Mouse (Mus musculus) activated CD4-positive, CD25-positive, alpha-beta regulatory T cell (primary cell): ENCODE data around the gene Midn. TPM values are rescaled to one million over a fixed set of nuclear protein-coding genes. Genes with fewer than 3 reads are reported as not detected.

Source experiments
- polyA plus RNA-seq, 2 experiments: library from polyadenylated mRNA; unstranded; fragments of 100-300 nt; shearing (Covaris generic); gene quantifications; one replicate each; pipeline ENCODE4 v1.2.1; 2017

Gene Midn
- polyA plus RNA-seq: 1 to 10 TPM; 3.1 to 8.5 TPM

DNA sequence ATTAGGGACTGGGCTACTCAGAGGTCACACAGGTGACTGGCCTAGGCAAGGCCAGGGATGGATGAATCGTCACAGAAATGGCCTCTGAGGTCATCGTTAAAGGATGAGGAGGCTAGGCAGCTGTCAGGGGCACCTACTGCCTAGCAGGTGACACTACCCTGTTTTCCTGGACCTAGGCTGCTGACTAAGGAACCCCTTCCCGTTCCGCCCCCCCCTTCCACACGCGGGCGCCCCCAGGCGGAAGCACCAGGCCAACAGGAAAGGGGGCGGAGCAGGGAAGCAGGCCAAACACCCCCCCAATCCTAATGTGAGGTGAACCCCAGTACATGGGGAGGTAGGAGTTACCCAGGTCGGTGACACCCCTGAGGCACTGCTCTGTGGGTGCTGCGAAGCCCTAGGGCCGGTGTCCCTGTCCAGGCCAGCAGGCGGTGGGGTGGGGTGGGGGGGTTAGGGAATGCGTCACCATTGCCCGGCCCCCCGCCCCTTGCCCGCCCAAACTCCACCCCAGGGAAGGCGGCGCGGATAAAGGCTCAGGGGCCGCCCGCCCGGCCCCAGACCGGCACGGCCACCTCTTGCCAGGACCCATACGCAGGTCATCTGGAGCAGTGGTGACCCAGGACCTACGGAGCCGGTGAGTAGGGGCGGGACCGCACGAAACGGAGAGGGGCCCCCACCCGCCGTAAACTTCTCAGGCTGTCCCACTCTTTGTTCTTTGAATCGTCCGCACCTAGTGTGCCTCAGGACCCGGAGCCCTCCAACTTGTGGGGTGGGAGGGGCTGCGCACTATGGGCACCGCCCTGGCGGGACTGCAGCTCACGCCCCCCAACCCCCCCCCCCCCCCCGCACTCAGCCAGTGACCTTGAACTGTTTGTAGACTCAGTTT lies at the start of gene Midn:
Gene Midn (plus strand): TSS at position 554 of the 883 bp plus-strand sequence.

DNA sequence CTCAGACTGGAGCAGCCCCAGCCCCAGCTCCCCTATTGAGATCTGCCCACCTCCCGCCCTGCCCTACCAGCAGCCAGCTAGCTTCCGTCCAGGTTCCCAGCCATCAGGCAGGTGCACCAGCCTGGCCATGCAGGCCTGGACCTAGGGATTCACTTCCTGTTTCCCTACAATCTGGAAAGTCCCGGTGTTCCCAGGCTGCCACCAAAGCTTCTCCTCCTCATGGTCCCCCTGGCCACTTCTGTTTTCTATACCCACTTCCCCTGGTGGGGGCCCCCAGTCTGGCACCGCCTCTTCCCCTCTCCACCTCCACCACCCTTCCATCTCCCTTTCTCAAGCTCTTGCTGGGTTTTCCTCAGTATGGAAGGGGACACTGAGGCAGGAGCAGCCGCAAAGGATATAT lies 42.6 kb upstream of the Midn start, which contains the start of gene Sbno2:
Gene Sbno2 (minus strand): TSS at position 112 of the 400 bp plus-strand sequence.

DNA sequence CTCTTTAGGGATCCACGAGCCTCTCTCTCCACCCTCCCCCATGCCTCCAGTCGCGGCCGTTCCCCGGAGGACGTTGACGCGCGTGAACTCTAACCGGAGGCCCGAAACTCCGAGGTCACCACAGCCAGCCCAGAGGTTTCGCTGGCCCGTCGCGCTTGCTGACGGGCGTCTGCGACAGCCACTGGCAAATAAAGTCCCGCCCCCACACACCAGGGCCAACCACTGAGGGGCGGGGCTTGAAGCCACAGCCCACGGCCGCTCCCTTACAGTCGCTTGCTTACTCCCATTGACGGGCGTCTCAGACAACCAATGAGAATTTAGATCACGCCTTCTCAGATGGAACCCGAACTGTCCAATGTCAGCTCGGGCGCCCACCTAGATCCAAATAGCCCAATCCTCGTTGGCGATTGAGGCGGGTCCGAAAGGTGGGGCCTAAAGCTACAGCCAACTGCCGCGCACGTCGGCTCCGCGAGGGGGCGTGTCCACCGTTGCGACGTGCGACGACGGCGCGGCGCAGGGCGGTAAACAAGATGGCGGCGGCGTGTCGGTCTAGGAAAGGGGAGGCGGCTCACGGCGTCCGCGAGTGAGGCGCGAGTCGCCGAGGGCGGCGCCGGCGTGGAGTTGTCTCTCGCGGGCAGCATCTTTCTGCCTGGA lies 32.7 kb upstream of the Midn start, which contains the start of gene Stk11:
Gene Stk11 (plus strand): TSS at position 514 of the 654 bp plus-strand sequence.

DNA sequence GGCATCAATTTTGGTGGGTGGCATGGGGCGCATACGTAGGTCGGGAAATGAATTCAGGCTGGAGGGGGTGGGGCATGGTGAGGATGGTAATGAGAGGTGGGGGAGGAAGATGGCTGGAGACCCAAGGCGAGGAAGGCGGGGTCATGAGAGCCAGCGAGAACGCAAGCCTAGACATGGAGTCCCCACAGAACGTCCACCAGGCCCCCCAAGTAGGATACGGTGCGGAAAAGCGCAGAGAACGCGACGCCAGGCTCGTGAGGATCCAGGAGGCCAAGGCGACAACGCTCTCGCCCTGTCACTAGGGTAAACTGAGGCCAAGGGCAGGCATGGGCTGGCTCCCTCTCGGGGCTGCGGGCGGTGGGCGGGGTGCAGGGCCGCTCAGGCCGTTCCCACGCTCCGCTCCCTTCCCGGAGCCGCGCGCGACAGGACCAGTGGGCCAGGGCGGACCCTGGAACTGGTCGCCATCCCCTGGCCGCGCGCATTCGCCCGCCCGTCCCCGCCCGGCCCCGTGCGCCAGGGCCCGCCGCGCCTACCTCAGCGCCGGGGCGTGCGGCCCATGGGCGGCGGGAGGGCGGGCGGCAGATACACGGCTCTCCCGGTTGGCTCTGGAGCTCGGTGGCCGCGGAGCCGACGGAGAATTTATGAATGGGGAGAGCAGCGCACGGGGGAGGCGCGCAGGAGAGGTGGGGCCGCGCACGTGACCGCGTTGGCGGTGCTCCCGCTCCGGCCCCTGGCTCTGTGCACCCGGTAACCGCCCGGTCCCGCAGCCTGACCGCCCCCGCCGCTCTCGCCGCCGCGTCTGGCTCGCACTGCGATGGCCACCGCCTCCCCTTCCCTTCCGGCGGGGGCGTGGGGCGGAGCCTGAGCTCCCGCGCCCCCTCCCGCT lies 9.3 kb upstream of the Midn start, which contains the start of gene Atp5d:
Gene Atp5d (plus strand): TSS at position 80 of the 886 bp plus-strand sequence.

DNA sequence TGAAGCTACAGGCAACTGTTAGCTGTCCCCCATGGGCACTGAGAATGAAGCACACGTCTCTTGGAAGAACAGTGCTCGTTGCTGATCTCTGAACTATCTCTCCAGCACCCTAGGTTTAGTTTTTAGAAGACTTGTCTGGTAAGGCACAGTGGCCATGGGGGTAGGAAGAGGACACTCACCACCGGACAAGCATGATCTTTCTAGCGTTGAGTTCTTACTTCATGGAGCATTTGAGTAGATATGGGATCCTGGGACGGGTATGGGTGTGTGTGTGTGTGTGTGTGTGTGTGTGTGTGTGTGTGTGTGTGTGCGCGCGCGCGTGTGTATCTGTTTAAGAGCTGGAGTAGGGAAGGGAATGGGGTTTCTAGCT lies 7.4 kb upstream of the Midn start, which contains the start of gene Cbarp:
Gene Cbarp (minus strand): TSS at position 170 of the 370 bp plus-strand sequence.

DNA sequence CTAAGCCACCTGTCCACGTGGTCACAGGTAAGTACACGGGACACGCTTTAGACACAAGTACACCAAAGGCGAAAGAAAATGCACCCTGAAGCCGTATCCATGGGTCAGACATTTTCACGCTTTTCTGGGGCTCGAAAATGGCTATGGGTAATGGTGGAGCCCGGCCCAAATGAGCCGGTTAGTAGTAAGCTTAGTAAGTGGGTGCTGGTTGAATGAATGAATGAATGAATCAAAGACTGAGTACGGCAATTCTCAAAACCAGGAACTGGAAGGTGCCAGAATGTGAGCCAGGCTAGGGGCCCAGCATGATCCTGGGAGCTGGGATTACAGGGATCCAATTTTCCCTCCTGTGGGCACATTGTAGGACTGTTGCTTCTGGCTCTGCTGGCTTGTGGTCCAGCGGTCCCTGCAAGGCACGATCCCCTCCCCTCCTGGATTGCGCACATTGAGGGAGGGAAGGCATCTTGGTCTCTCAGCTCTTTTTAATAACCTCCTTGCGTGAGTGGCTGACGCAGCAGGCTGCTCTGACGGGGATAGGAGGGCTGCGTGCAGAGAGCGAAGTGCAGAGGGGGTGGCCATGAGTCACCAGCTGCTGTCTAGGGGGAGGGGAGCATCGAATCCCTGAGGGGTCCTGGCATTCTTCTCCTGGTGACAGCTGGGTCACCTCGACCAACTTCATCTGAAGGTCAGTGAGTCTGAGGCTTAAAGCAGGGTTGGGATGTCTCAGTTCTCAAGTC lies 17.5 kb downstream of the Midn start, which contains the start of gene Cirbp:
Gene Cirbp (plus strand): TSS at position 594 of the 737 bp plus-strand sequence.

DNA sequence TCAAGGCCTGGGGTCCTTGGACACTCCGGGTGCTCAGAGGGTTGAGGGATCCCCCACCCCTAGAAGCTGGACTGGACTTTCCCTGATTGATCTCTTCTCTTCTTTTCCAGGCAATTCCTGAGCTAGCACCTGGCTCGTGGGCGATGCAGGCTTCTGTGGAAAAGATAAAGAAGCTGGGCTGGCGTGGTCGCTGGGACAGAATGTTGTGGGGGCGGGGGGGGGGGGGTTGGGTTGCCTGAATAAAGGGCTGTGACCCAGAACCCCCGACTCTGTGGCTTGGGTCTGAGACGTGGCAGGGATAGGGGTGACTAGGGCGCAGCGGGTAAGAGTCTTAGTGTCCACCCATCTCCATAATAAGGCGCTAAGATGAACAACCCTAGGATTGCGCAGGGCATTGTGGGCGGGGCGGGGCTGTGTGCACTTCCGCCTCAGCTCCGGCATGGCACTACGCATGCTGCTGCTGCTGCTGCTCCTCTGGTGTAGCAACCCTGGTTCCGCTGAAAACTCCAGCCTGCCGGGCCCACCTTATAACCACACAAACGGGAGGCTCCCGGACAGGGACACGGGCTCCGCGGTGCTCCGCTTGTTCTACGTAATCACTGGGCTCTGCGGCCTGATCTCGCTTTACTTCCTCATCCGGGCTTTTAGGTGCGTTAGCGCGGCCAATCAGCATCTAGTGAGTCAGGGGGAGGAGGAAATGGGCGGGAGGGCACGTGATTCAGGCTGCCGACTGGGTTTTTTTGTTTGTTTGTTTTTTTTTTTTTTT lies 24.6 kb downstream of the Midn start, which contains the start of gene 1600002K03Rik:
Gene 1600002K03Rik (plus strand): TSS at position 418 of the 766 bp plus-strand sequence.

DNA sequence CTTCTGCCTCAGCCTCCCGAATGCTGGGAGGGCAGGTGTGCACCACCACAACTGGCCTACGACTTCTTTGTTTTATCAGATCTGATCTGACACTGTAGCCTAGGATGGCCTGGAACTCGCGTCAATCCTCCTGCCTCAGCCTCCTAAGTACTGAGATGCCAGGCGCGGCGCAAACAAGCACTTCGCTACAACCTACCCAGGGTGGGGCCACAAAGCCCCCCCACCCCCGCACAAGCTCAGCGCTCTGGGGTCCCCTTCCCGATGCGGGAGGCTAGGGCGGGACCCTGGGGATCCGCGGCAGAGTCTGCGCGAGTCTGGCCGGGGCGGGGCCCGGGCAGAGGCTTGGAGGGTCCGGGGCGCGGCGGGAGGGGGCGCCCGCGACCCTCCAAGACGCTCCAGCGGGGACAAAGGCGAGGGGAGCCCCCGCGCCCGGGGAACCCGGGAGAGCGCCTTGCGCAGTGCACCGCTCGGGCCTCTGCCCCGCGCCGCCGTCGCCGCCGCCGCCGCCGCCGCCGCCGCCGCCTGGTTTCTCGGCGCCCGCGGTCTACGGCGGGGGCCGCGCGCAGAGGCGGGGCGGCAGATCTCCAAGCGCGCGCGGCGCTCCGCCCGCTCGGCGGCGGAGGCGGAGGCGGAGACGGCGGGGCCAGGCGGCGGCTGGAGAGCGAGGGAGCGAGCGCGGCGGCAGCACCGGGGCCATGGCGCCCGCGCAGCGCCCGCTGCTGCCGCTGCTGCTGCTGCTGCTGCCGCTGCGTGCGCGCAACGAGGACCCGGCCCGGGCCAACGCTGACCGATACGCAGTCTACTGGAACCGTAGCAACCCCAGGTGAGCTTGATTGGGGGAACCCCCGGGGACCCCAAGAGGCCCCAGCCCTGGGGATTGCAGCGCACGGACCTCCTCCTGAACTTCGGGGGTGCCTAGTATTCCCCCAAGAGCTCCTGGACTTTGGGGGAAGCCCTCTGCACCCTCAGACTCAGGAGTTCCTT lies 31.3 kb downstream of the Midn start, which contains the start of gene Efna2:
Gene Efna2 (plus strand): TSS at position 415 of the 984 bp plus-strand sequence.

Other genes starting within 250 kb of the Midn start
- 10 to 100 TPM; 27.8 to 35.8 TPM for gene Med16, start 239.3 kb upstream of the Midn start, polyA plus RNA-seq
- gene Gm26602, start 237.4 kb upstream of the Midn start, polyA plus RNA-seq: 10 to 100 TPM; 16.0 to 34.9 TPM
- under 1 TPM; 0.47 to 0.56 TPM for gene Kiss1r, start 231.3 kb upstream of the Midn start, polyA plus RNA-seq
- gene R3hdm4, start 227.1 kb upstream of the Midn start, polyA plus RNA-seq: 100 to 1,000 TPM; 188 to 197 TPM
- gene Arid3a, start 221.2 kb upstream of the Midn start, polyA plus RNA-seq: 10 to 100 TPM in 1 of 2 experiments, 1 to 10 TPM in 1; 7.0 to 15.0 TPM
- gene Wdr18, start 188.1 kb upstream of the Midn start, polyA plus RNA-seq: 10 to 100 TPM; 52.3 to 56.5 TPM
- gene Grin3b, start 177.6 kb upstream of the Midn start, polyA plus RNA-seq: under 1 TPM; 0.13 to 0.28 TPM
- gene Tmem259, start 163.9 kb upstream of the Midn start, polyA plus RNA-seq: 10 to 100 TPM; 24.8 to 28.5 TPM
- gene Cnn2, start 159.7 kb upstream of the Midn start, polyA plus RNA-seq: 100 to 1,000 TPM; 650 to 940 TPM
- gene Abca7, start 151.8 kb upstream of the Midn start, polyA plus RNA-seq: 10 to 100 TPM; 21.2 to 46.3 TPM
- gene Arhgap45, start 131.6 kb upstream of the Midn start, polyA plus RNA-seq: 100 to 1,000 TPM; 587 to 734 TPM
- gene Polr2e, start 108.5 kb upstream of the Midn start, polyA plus RNA-seq: 100 to 1,000 TPM; 167 to 199 TPM
- 100 to 1,000 TPM; 438 to 449 TPM for gene Gpx4, start 101.1 kb upstream of the Midn start, polyA plus RNA-seq
- gene Sbno2, start 42.7 kb upstream of the Midn start, polyA plus RNA-seq: 10 to 100 TPM; 34.5 to 48.9 TPM
- gene Stk11, start 32.5 kb upstream of the Midn start, polyA plus RNA-seq: 10 to 100 TPM; 32.3 to 56.4 TPM
- gene Atp5d, start 9.6 kb upstream of the Midn start, polyA plus RNA-seq: 100 to 1,000 TPM; 430 to 441 TPM
- 1 to 10 TPM; 1.8 to 1.9 TPM for gene Cbarp, start 7.4 kb upstream of the Midn start, polyA plus RNA-seq
- gene Cirbp, start 17.7 kb downstream of the Midn start, polyA plus RNA-seq: 100 to 1,000 TPM; 134 to 324 TPM
- gene 1600002K03Rik, start 24.7 kb downstream of the Midn start, polyA plus RNA-seq: 10 to 100 TPM; 19.3 to 25.7 TPM
- gene Efna2, start 31.2 kb downstream of the Midn start, polyA plus RNA-seq: not detected
- 10 to 100 TPM; 70.6 to 76.2 TPM for gene Mum1, start 78.2 kb downstream of the Midn start, polyA plus RNA-seq
- 100 to 1,000 TPM; 209 to 294 TPM for gene Ndufs7, start 100.8 kb downstream of the Midn start, polyA plus RNA-seq
- 1 to 10 TPM in 1 of 2 experiments, under 1 TPM in 1; 0.42 to 1.2 TPM for gene Gamt, start 112.7 kb downstream of the Midn start, polyA plus RNA-seq
- gene Dazap1, start 113.2 kb downstream of the Midn start, polyA plus RNA-seq: 10 to 100 TPM; 76.9 to 90.0 TPM
- gene Rps15, start 144.2 kb downstream of the Midn start, polyA plus RNA-seq: 1,000 to 10,000 TPM in 1 of 2 experiments, 100 to 1,000 TPM in 1; 654 to 1,041 TPM
- gene Apc2, start 147.7 kb downstream of the Midn start, polyA plus RNA-seq: under 1 TPM; 0.04 to 0.35 TPM
- 10 to 100 TPM; 78.4 to 84.3 TPM for gene 2310011J03Rik, start 172.3 kb downstream of the Midn start, polyA plus RNA-seq
- 10 to 100 TPM; 11.4 to 20.0 TPM for gene Pcsk4, start 181.2 kb downstream of the Midn start, polyA plus RNA-seq
- gene Reep6, start 181.7 kb downstream of the Midn start, polyA plus RNA-seq: under 1 TPM; 0.31 to 0.75 TPM
- not detected for gene Adamtsl5, start 200.1 kb downstream of the Midn start, polyA plus RNA-seq
- not detected for gene Plk5, start 208.2 kb downstream of the Midn start, polyA plus RNA-seq
- gene Mex3d, start 239.4 kb downstream of the Midn start, polyA plus RNA-seq: 1 to 10 TPM; 3.3 to 4.1 TPM